Mouse (Mus musculus): ENCODE data around the gene Car7.

DNA sequence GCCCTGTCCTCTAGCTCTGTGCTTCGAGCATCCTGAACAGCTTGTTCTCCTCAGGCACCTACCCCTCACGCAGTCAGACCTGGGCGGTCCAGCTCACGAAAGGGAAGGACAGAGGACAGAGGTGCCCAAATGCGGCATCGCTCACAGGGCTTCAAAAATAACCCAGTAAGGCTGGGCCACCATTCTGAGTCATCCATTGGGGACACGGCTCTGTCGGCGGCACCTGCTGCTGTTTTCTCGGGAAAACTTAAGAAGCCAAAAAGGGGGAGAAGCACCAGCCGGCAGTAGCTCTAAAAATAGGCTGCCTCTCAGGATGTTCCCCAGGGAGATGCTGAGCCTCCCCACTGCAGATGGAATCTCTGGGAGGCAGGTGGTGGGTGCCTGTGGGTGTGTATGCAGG, 7.7 kb downstream of the Car7 start:
- no peak for TF ChIP-seq CTCF (IDR thresholded peaks at IDR 0.05; ENCODE audit: borderline replicate concordance, extremely low read depth, insufficient read depth, insufficient read length)
- TF ChIP-seq POLR2A (IDR thresholded peaks at IDR 0.05; ENCODE audit: borderline replicate concordance, extremely low read depth, insufficient read depth, insufficient read length, poor library complexity, severe bottlenecking): no peak
